Mouse (Mus musculus): Measurements from ENCODE around the gene Plce1.

Plce1 gene

DNA sequence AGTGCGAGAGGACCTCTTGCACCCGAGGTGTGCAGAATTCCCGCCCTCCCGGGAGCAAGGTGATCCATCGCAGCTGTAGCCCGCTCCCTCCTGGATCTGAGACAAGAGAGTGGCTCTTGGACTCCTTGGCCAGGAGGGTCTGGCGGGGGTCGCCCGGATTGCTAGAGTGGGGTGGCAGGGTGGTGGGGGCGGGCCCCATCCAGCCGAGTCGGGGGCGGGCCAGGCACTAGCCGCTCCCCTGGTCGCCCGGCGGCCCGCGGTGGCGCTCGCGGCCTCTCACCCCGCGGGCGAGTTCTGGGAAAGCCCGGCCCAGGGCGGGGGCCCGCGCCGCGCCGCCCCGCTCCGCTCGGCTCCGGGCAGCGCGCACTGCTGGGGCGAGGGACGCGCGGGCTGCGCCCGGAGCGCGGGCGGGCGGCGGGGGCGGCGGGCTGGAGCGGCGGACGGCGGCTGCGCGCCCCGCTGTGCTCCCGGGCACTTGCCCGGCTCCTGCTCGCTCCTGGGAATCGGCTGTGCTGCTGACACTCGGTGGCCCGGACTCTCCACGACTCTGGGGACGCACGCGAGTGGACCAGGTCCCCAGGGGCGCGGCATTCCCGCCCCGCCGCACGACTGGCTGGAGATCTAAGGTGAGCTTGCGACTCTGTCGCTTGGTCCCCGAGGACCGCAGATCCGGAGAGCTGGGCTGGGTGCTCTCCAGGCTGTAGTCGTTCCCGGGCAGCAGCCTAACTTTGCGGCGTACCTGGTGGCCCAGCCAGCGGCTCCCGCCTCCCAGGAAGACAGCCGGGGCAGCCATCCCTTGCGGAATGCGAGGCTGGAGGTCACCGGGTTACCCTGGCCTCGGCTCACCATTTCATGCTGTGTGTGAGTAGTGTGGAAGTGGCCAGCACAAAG is at the start of gene Plce1:
Gene Plce1, plus strand, starts transcription at position 379 of the 891 bp plus-strand sequence.
- DNase-seq (ENCODE audit: low spot score): no peak

DNA sequence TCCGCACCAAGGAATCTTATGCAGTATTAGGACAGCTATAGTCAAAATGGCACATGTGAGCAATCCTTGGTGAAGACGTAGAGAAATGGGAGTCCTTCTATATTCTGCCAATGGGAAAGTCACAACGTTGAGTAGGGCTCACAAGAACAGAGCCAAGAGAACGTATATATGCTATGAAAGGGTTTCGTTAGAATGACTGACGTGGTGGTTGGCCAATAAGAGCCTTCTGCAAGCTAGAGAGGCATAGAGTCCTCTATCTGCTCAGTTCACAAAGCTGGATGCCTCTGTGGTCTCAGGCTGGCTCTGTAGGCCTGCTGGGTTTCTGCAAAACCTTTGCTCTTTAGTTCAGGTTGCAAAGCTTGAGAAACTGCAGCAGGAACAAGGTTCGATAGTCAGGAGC is 49.6 kb upstream of the Plce1 start:
- no peak for DNase-seq (ENCODE audit: low spot score)

- DNase-seq (ENCODE audit: low spot score): no peak
Measured at GRCm38 (mm10) chr19:38432021-38432420, 48.9 kb upstream of the Plce1 start.

GRCm38 (mm10) chr19:38433381-38433780 is 47.5 kb upstream of the Plce1 start:
- no peak for DNase-seq (ENCODE audit: low spot score)

- DNase-seq (ENCODE audit: low spot score): no peak
Measured at GRCm38 (mm10) chr19:38435221-38435620, 45.7 kb upstream of the Plce1 start.

- DNase-seq (ENCODE audit: low spot score): no peak
Measured at GRCm38 (mm10) chr19:38441860-38442259, 39.0 kb upstream of the Plce1 start.

DNA sequence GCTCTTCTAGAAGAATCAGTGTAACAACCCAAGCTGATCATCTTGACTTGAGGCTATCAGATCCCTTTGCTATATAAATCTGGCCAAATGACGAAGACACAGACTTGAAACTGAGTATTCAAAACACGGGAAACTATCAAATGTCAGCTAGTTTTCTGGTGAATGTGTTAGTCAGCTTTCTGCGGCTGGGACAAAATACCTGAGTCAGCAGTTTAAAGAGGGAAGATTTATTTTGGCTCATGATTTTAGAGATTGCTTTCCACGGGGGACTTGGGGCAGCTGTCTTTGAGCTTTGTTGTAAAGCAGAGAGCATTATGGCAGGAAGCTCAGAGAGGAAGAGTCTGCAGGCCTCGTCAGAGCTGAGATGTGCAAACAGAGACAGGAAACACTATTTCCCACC is 35.2 kb upstream of the Plce1 start:
- DNase-seq (ENCODE audit: low spot score): no peak

- DNase-seq (ENCODE audit: low spot score): no peak
Measured at GRCm38 (mm10) chr19:38455228-38455627, 25.7 kb upstream of the Plce1 start.

DNA sequence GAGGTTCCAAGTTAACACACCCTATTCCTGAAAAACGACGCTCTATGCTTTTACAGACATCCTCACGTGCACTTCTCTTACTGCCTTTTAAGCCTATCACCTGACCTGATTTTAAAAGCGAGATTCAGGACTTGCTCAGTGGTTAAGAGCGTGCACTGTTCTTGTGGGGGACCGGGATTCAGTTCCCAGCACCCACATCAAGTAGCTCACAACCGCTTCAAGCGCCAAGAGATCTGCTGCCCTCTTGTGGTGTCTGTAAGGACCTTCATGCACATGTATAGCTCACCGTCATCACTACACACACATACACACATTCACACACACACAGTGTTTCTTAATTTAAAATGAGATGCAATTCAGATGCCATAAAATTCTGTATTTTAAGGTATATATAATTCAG is 21.9 kb upstream of the Plce1 start:
- DNase-seq (ENCODE audit: low spot score): no peak

- DNase-seq (ENCODE audit: low spot score): no peak
Measured at GRCm38 (mm10) chr19:38460696-38461095, 20.2 kb upstream of the Plce1 start.

- no peak for DNase-seq (ENCODE audit: low spot score)
Measured at GRCm38 (mm10) chr19:38470257-38470893, 10.5 kb upstream of the Plce1 start.

DNA sequence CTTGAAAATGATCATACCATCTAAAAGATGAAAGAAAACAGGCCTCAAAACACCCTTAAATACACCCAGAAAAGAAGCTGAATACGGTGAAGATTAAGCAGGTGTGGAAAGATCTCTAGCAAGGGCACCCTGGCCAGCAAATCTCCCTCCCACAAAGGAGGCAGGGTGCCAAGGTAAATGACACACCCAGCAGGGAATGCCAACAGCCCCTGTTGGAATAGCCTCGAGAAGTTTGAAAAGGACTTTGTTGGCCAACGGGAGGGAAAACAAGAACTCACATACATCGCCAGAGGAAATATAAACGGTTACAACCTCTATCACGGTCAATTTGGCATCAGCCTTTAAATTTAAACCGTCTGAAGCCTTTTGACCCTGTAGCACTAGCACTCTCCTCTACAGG is 5.5 kb upstream of the Plce1 start:
- DNase-seq (ENCODE audit: low spot score): no peak

- DNase-seq (ENCODE audit: low spot score): no peak
Measured at GRCm38 (mm10) chr19:38478286-38478685, 2.6 kb upstream of the Plce1 start.

GRCm38 (mm10) chr19:38478948-38479347 is 2.0 kb upstream of the Plce1 start:
- DNase-seq (ENCODE audit: low spot score): no peak

GRCm38 (mm10) chr19:38479473-38479872 is 1.4 kb upstream of the Plce1 start:
- DNase-seq (ENCODE audit: low spot score): no peak

GRCm38 (mm10) chr19:38480156-38480720 is 671 bp upstream of the Plce1 start:
- no peak for DNase-seq (ENCODE audit: low spot score)

- no peak for DNase-seq (ENCODE audit: low spot score)
Measured at GRCm38 (mm10) chr19:38481906-38482305, 997 bp downstream of the Plce1 start.

DNA sequence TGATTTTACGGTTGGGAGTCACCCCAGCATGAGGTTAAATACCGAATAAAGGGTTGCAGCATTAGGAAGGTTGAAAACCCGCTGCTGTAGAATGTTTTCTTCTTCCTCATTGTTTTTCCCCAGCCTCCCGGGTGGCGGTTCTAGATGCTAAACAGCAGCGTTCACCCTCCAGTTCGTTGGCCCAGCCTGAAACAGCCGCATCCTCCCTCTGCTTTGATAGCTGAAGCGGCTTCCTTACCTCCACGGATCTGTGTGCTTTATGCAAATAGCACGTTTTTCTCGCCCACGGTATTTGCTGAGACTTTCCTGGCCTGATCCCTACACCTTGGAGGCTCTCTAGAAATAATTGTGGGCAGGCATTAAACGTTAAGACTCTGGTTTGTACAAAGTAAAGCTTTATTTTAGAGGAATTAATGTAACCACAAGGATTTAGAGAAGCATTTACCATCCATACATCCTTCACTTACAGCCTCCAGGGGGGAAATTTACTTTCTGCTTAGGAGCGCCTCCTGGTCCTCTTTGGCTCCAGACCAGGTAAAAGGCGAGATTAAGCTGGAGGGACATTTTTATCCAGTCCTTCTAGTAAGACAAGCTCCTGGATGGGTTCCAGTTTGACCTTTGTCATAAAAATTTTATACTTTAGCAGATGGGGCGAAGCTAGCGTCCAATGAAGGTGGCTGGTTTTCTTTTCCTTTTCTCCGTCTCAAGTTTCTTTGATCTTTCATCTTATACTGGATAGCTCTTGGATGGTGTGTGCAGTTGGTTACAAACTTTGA is 1.7 kb downstream of the Plce1 start:
- DNase-seq (ENCODE audit: low spot score): no peak

GRCm38 (mm10) chr19:38485779-38486555 is 5.1 kb downstream of the Plce1 start:
- no peak for DNase-seq (ENCODE audit: low spot score)

- DNase-seq (ENCODE audit: low spot score): no peak
Measured at GRCm38 (mm10) chr19:38487501-38487900, 6.6 kb downstream of the Plce1 start.

GRCm38 (mm10) chr19:38488103-38488912 is 7.4 kb downstream of the Plce1 start:
- no peak for DNase-seq (ENCODE audit: low spot score)
